Mouse (Mus musculus) B cell, adult 67 days (primary cell): ENCODE results near the gene Atp5f1. TPM values are rescaled to one million over a fixed set of nuclear protein-coding genes. Genes with fewer than 3 reads are reported as not detected.

Experiments
- total RNA-seq, 2 experiments: library from RNA; stranded (reverse); gene quantifications; 4 replicates each; pipeline ENCODE4 v1.2.4; 2023

Atp5f1 gene
- total RNA-seq, result 100 to 1,000 TPM; 129 to 130 TPM

GRCm38 (mm10) chr3:105959999-105960398 lies at the start of gene Atp5f1:
TSS of gene Atp5f1 (minus strand) at chr3:105960099.

GRCm38 (mm10) chr3:105973411-105973810 lies 13.5 kb upstream of the Atp5f1 start, which contains the start of gene Ovgp1:
TSS of gene Ovgp1 (plus strand) at chr3:105973711.

GRCm38 (mm10) chr3:105958974-105959580 lies 822 bp downstream of the Atp5f1 start, which contains the start of gene Wdr77:
TSS of gene Wdr77 (plus strand) at chr3:105959369.

GRCm38 (mm10) chr3:105932240-105933071 lies 27.4 kb downstream of the Atp5f1 start, which contains the start of gene I830077J02Rik:
TSS of gene I830077J02Rik (minus strand) at chr3:105932664.

Other genes starting within 250 kb of the Atp5f1 start
- gene Rap1a, start 158.8 kb downstream of the Atp5f1 start, total RNA-seq, result 100 to 1,000 TPM; 121 to 129 TPM
- gene Adora3, start 89.2 kb downstream of the Atp5f1 start, total RNA-seq, result not detected
- not detected for gene Tmigd3, start 89.2 kb downstream of the Atp5f1 start, total RNA-seq
- 10 to 100 TPM; 23.0 to 38.3 TPM for gene I830077J02Rik, start 27.4 kb downstream of the Atp5f1 start, total RNA-seq
- 10 to 100 TPM; 51.4 to 55.5 TPM for gene Wdr77, start 730 bp downstream of the Atp5f1 start, total RNA-seq
- 1 to 10 TPM; 3.9 to 4.7 TPM for gene Ovgp1, start 13.6 kb upstream of the Atp5f1 start, total RNA-seq
- 1 to 10 TPM in 1 of 2 experiments, not detected in 1; 1.3 TPM for gene Pifo, start 54.5 kb upstream of the Atp5f1 start, total RNA-seq
- gene Chil5, start 72.7 kb upstream of the Atp5f1 start, total RNA-seq, result not detected
- not detected for gene Chia1, start 153.1 kb upstream of the Atp5f1 start, total RNA-seq
- 1 to 10 TPM in 1 of 2 experiments, under 1 TPM in 1; 0.98 to 1.2 TPM for gene Chil3, start 207.5 kb upstream of the Atp5f1 start, total RNA-seq